Mouse (Mus musculus): ENCODE measurements around the gene Sfxn1.
A peak's percentile ranks its signal among the peaks of the same experiment; 100 is the strongest.

Sfxn1 gene

GRCm38 (mm10) chr13:54137756-54138410 is 66.2 kb downstream of the Sfxn1 start:
- peak in 1 of 2 experiments; percentile 42 for DNase-seq (ENCODE audit: low spot score in 2 of 2)

GRCm38 (mm10) chr13:54143788-54144187 is 72.1 kb downstream of the Sfxn1 start:
- no peak for DNase-seq (ENCODE audit: low spot score in 2 of 2)

DNA sequence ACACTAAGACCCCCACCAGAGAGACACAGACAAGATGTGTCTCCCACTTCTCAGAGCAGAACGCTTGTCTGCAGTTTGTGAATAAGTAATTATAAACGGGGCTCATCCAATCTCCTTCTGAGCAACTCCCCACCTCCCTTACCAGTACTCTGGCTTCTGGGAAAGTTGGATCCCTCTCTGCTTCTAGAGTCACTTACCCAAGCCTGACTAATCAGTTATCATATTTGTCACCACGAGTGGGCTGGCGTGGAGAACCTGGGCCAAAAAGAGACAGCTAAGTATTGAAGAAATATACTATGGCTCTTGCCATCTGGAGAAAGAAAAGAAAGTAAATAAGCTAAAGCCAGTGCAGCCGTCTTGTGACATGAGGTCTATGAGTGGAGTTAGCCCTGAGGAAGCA is 73.0 kb downstream of the Sfxn1 start:
- DNase-seq (ENCODE audit: low spot score in 2 of 2) = no peak

GRCm38 (mm10) chr13:54147328-54147727 is 75.7 kb downstream of the Sfxn1 start:
- no peak for DNase-seq (ENCODE audit: low spot score in 2 of 2)

DNA sequence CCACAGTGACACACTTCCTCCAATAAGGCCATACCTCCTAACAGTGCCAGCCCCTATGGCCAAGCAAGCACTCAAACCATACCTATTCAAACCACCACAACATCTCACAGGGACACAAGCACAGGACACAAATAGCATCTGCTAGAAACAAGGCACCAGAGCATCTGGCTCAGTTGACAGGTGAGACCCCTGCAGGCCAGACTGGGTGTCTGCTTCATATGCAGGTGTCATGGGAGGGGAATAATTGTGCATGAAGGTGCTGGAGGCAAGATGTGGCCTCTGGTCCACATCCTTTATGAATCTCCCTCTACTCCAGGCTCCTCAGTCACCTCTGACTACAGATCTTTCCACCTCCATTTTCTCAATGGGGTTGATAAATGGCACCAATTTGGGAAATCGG is 80.8 kb downstream of the Sfxn1 start:
- DNase-seq (ENCODE audit: low spot score in 2 of 2) = no peak

GRCm38 (mm10) chr13:54152911-54153310 is 81.2 kb downstream of the Sfxn1 start:
- DNase-seq (ENCODE audit: low spot score in 2 of 2) = no peak

DNA sequence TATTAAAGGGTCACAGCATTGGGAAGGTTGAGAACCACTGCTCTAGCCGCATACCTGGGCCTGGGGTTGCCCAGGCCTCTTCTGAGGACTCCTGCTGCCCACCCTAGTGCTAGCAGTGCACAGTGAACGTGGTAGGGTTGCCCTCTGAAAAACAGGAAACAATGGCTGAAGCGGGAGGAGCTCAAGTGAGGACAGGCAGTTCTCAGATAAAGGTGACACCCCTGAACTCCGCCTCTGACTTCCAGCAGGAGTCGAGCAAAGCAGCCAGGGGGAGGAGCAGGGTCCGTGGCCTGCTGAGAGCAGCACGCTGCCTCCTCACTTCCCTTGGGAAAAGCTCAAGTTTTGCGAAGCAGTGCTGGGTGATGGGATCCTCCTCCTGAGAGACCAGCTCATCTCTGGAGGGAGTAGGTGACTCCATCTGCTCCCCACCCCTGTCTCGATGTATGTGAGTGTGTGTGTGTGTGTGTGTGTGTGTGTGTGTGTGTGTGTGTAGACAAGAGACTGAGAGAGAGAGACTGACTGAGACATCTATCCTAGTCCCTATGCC is 82.1 kb downstream of the Sfxn1 start:
- DNase-seq (ENCODE audit: low spot score in 2 of 2) = no peak

DNA sequence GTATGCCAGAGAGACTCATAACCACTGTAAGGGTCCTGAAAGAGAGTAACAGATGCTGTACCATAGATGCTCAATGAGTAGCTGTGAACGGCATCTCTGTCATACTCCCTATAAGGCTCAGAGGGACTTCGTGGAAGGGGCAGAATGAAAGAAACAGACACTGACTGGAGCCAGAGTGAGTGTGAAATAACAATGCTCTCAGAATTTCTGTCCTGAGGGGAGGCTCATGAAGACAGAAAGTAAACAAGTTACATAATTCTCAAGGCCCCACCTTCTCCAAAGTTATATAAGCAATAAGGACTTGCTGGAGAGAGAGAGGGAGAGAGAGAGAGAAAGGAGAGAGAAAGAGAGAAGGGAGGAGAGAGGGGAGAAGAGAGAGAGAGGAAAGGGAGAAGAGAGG is 84.2 kb downstream of the Sfxn1 start:
- no peak for DNase-seq (ENCODE audit: low spot score in 2 of 2)
